Mouse (Mus musculus): ENCODE measurements around the gene Afap1. TPM values are rescaled to one million over a fixed set of nuclear protein-coding genes. Genes with fewer than 3 reads are reported as not detected.

Gene Afap1
- polyA plus RNA-seq, 1 experiment from 2014 or later, result 25.6 TPM

- no peak overlapping the region for H3K9ac ChIP-seq
- WGBS, result 81% methylated on average over 4 of the region's 4 CpGs
- peaks cover 63% of the 10 kb centered on the region for H3K4me1 ChIP-seq
These were observed 4.0 kb downstream of the Afap1 start for GRCm38 (mm10) chr5:35897147-35897546.

GRCm38 (mm10) chr5:35898114-35898513 is 5.0 kb downstream of the Afap1 start:
- no peak for ATAC-seq (ENCODE audit: insufficient number of reproducible peaks, low FRiP score, low TSS enrichment, low read depth)
- Histone ChIP-seq H3K27me3 (no peaks in the 10 kb centered on the region), H3K4me3 (replicated peaks) (no peak overlapping the region), H3K4me2 (replicated peaks) (no peak overlapping the region), H3K9me3 (replicated peaks) (no peaks in the 10 kb centered on the region), H3K9ac (no peak overlapping the region), H3K27ac (replicated peaks) (no peak overlapping the region), H3K4me1 (peaks cover 59% of the 10 kb centered on the region), H3K36me3 (no peaks in the 10 kb centered on the region)
- 63% methylated on average over 4 of the region's 4 CpGs for WGBS

More at GRCm38 (mm10) chr5:35897147-35897546, 4.0 kb downstream of the Afap1 start:
- Histone ChIP-seq H3K27me3 (no peaks in the 10 kb centered on the region), H3K36me3 (no peaks in the 10 kb centered on the region), H3K27ac (replicated peaks) (no peak overlapping the region), H3K9me3 (replicated peaks) (no peaks in the 10 kb centered on the region), H3K4me2 (replicated peaks) (no peak overlapping the region), H3K4me3 (replicated peaks) (no peak overlapping the region)
- ATAC-seq (ENCODE audit: insufficient number of reproducible peaks, low FRiP score, low TSS enrichment, low read depth), result no peak

DNA sequence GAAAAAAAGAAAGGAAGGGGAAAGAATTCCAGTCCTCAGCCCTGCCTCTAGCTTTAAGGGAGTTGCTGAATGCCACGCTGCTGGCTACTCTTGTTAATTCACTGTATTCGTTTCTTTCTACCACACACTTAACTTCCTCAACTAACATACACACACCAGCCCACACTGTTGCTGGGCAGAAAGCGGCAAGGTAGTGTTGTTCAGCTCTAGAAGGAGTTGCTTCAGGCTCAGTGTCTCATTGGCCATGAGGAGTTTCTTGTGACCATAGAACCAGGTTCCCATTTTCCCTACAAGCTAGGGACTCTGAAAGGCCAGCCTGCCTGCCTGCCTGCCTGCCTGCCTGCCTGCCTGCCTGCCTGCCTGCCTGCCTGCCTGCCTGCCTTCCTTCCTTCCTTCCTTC is 5.9 kb downstream of the Afap1 start:
- H3K4me3 ChIP-seq (replicated peaks), result no peak overlapping the region
- no peak overlapping the region for H3K9ac ChIP-seq
- H3K4me1 ChIP-seq, result peaks cover 63% of the 10 kb centered on the region
- no peak overlapping the region for H3K27ac ChIP-seq (replicated peaks)
- H3K4me2 ChIP-seq (replicated peaks), result no peak overlapping the region
- 79% methylated on average over 3 of the region's 3 CpGs for WGBS
- ATAC-seq (ENCODE audit: insufficient number of reproducible peaks, low FRiP score, low TSS enrichment, low read depth), result no peak
- H3K9me3 ChIP-seq (replicated peaks), result no peaks in the 10 kb centered on the region
- H3K27me3 ChIP-seq, result no peaks in the 10 kb centered on the region
- H3K36me3 ChIP-seq, result no peaks in the 10 kb centered on the region

DNA sequence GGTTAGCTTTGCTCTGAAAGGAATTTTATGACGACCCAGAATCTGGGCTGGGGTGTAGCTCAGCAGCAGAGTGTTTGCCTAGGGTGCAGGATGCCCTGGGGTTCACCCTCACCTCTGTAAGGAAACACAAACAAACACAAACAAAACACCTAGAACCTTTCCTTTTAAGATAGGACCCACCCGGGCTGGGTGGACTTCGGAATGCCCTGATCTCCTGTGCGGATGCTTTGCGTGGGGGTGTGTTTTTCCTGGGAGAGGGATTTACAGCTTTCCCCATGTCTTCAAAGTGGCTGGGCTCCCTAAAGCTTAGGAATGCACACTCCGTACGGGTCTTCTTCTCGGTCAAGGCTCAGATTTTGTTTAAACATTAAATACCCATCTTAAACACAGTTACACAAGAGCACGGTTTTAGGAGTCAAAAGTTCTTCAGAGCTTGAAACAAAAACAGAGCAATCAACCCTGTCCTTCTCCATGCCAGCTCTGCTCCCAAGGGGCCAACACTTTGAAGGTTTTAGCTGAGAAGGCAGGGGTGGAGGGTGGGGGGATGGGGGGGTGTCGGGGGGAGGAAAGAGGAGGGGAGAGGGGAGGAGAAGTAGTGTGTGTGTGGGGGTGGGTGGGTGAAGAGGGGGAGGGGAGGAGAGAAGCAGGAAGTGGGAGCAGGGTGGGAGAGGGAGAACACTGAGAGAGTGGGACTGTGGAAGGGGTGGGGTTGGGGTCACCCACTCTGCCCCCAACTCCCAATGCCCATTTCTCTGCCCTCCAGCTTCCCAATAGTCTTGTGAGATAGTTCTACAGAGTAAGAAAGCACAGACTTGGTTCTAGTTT is 7.5 kb downstream of the Afap1 start:
- Histone ChIP-seq H3K27ac (replicated peaks) (peak overlapping the region; percentile 48), H3K36me3 (no peaks in the 10 kb centered on the region), H3K27me3 (no peaks in the 10 kb centered on the region), H3K4me3 (replicated peaks) (no peak overlapping the region), H3K9me3 (replicated peaks) (no peaks in the 10 kb centered on the region), H3K9ac (no peak overlapping the region), H3K4me1 (peaks cover 58% of the 10 kb centered on the region), H3K4me2 (replicated peaks) (no peak overlapping the region)
- no peak for ATAC-seq (ENCODE audit: insufficient number of reproducible peaks, low FRiP score, low TSS enrichment, low read depth)
- WGBS, result 16% methylated on average over 10 of the region's 10 CpGs

DNA sequence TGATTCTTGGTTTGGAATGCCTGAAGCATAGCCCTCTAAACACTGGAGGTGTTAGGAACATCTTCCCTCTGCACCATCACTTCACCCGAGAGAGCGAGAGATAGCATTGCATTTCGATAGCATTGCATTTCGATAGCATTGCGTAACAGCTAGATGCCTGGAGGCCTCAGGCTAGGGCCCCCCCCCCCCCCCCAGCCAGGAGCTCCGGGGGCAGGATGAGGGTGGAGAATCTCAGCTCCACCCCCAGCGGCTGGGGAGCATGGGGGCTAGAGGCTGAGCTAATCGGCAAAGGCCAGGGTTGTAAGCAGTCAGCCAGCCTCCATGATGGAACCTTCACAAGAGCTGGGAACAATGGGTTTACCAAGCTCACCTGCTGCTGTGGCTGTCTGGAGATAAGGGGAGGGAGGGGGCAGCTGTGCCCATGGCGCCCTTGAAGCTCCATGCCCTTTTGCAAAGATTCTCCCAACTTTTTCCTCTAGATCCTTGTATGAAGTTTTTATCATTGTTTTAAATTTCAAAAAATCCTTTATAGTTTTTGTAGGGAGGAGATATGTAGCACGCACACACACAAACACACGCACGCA is 8.2 kb downstream of the Afap1 start:
- Histone ChIP-seq H3K4me2 (replicated peaks) (no peak overlapping the region), H3K4me3 (replicated peaks) (no peak overlapping the region), H3K9ac (no peak overlapping the region), H3K27me3 (no peaks in the 10 kb centered on the region), H3K27ac (replicated peaks) (0 out of 2 replicates have a peak overlapping the region, but pooled peaks have one; percentile 17), H3K36me3 (no peaks in the 10 kb centered on the region), H3K9me3 (replicated peaks) (no peaks in the 10 kb centered on the region), H3K4me1 (peaks cover 55% of the 10 kb centered on the region)
- 44% methylated on average over 12 of the region's 12 CpGs for WGBS
- no peak; the same call in 1 of the 2 replicates for ATAC-seq (ENCODE audit: insufficient number of reproducible peaks, low FRiP score, low TSS enrichment, low read depth)

DNA sequence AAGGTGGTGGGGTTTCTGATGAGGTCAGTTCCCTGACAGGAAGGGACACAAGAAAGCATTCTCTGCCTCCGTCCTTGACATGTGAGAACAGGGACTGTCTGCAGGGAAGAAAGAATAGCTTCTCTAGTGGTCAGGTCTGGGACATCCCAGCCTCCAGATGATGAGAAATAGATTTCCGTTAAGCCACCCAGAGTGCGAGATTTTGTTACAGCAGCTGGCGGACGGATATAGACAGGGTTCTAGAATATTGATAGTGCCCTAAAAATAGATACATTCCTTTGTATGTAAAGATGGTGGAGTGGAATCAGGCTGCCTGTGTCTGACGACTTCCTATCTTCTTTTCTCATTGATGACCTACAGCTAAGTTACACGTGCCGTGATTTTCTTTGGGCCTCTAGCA is 10.3 kb downstream of the Afap1 start:
- H3K4me1 ChIP-seq, result peaks cover 60% of the 10 kb centered on the region
- no peak overlapping the region for H3K4me3 ChIP-seq (replicated peaks)
- H3K9me3 ChIP-seq (replicated peaks), result no peaks in the 10 kb centered on the region
- 72% methylated on average over 8 of the region's 8 CpGs for WGBS
- H3K27me3 ChIP-seq, result no peaks in the 10 kb centered on the region
- no peak for ATAC-seq (ENCODE audit: insufficient number of reproducible peaks, low FRiP score, low TSS enrichment, low read depth)
- no peak overlapping the region for H3K27ac ChIP-seq (replicated peaks)
- H3K36me3 ChIP-seq, result no peaks in the 10 kb centered on the region
- no peak overlapping the region for H3K9ac ChIP-seq
- H3K4me2 ChIP-seq (replicated peaks), result no peak overlapping the region

- H3K36me3 ChIP-seq, result no peaks in the 10 kb centered on the region
- no peak overlapping the region for H3K4me3 ChIP-seq (replicated peaks)
- H3K9ac ChIP-seq, result no peak overlapping the region
- WGBS, result 42% methylated on average over 8 of the region's 8 CpGs
- ATAC-seq (ENCODE audit: insufficient number of reproducible peaks, low FRiP score, low TSS enrichment, low read depth), result no peak
- no peaks in the 10 kb centered on the region for H3K27me3 ChIP-seq
- no peak overlapping the region for H3K4me2 ChIP-seq (replicated peaks)
- H3K9me3 ChIP-seq (replicated peaks), result no peaks in the 10 kb centered on the region
- peaks cover 68% of the 10 kb centered on the region for H3K4me1 ChIP-seq
- H3K27ac ChIP-seq (replicated peaks), result no peak overlapping the region
These were observed 12.2 kb downstream of the Afap1 start for GRCm38 (mm10) chr5:35905283-35905682.

DNA sequence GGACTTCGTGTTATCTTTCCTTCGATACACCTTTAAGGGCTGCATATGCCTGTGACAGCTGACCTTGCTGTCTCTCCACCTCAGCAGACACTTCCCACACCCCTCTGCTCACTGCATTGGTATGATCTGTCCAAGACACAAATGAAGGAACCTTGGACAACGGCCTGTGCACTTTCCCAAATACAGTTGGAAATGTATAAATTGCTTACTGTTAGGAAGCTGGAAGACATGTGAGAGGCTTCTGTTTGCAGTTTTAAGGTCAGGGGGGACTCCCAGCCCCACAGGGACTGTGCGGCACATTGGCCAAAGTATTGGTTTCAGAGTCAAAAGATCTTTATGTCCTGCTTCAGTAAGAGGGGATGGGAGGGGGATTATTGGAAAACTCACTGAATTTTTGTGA is 14.0 kb downstream of the Afap1 start:
- Histone ChIP-seq H3K4me2 (replicated peaks) (no peak overlapping the region), H3K36me3 (no peaks in the 10 kb centered on the region), H3K9me3 (replicated peaks) (no peaks in the 10 kb centered on the region), H3K4me3 (replicated peaks) (no peak overlapping the region), H3K9ac (no peak overlapping the region), H3K4me1 (peaks cover 56% of the 10 kb centered on the region), H3K27ac (replicated peaks) (peak overlapping the region; percentile 80), H3K27me3 (no peaks in the 10 kb centered on the region)
- 74% methylated on average over 4 of the region's 4 CpGs for WGBS
- ATAC-seq (ENCODE audit: insufficient number of reproducible peaks, low FRiP score, low TSS enrichment, low read depth), result no peak

DNA sequence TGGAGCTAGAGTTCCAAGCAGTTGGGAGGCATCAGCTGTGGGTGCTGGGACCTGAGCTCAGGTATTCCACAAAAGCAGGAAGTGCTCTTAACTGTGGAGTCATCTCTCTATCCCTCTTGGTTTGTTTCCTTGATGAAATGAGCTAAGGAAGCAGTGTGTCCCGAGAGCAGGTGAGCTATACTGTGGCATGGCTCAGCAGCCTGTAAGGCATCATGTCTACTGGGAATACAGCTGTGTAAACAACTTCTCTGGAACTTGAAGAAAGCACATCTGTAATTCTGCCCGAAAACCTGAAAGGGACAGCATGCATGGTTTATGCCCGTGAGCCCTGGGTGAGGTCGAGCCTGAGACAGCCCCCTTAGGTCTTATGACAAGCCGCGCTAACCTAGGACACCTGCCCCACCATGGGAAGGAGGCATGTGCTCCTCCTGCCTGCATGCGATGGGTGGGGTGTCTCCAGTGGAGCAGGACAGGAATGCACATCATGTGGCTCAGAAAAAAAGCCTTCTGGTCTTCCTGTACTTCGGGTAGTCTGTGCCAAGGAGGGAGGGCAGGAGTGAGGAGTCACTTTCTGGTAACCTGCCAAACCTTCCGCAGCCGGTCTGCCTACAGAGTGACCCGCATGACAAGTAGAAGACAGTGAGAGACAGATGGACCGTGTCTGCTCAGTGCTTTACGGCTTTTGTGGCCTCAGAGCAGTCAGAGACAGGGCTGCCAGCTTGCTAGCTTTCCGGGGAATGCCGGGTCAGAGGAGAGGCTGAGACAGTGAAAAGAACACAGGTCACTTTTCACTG is 14.7 kb downstream of the Afap1 start:
- H3K9me3 ChIP-seq (replicated peaks), result no peaks in the 10 kb centered on the region
- H3K36me3 ChIP-seq, result no peaks in the 10 kb centered on the region
- H3K27me3 ChIP-seq, result no peaks in the 10 kb centered on the region
- no peak overlapping the region for H3K9ac ChIP-seq
- H3K4me2 ChIP-seq (replicated peaks), result 0 out of 2 replicates have a peak overlapping the region, but pooled peaks have one; percentile 3
- peak; percentile 73 for ATAC-seq (ENCODE audit: insufficient number of reproducible peaks, low FRiP score, low TSS enrichment, low read depth)
- H3K27ac ChIP-seq (replicated peaks), result peak overlapping the region; percentile 80
- H3K4me1 ChIP-seq, result peaks cover 55% of the 10 kb centered on the region
- no peak overlapping the region for H3K4me3 ChIP-seq (replicated peaks)
- 19% methylated on average over 15 of the region's 15 CpGs for WGBS

- H3K4me2 ChIP-seq (replicated peaks), result no peak overlapping the region
- WGBS, result 42% methylated on average over 13 of the region's 13 CpGs
- H3K9me3 ChIP-seq (replicated peaks), result no peaks in the 10 kb centered on the region
- peak overlapping the region; percentile 80 for H3K27ac ChIP-seq (replicated peaks)
- H3K9ac ChIP-seq, result no peak overlapping the region
- H3K27me3 ChIP-seq, result no peaks in the 10 kb centered on the region
- H3K4me1 ChIP-seq, result peaks cover 49% of the 10 kb centered on the region
- H3K36me3 ChIP-seq, result no peaks in the 10 kb centered on the region
- no peak for ATAC-seq (ENCODE audit: insufficient number of reproducible peaks, low FRiP score, low TSS enrichment, low read depth)
- H3K4me3 ChIP-seq (replicated peaks), result no peak overlapping the region
These were observed 15.7 kb downstream of the Afap1 start for GRCm38 (mm10) chr5:35908626-35909443.
